Mouse (Mus musculus): ENCODE measurements around the gene Mob2. TPM values are rescaled to one million over a fixed set of nuclear protein-coding genes. Genes with fewer than 3 reads are reported as not detected.

Gene Mob2
- polyA plus RNA-seq, 1 experiment, result 29.5 TPM

- H3K4me3 ChIP-seq (ENCODE audit: insufficient read depth, low read length), result no peak overlapping the region
- H3K27ac ChIP-seq (ENCODE audit: insufficient read depth, low read depth, low read length), result no peak overlapping the region
- TF ChIP-seq CTCF (IDR thresholded peaks at IDR 0.05; ENCODE audit: low read depth, low read length), result no peak
- TF ChIP-seq POLR2A (IDR thresholded peaks at IDR 0.05; ENCODE audit: borderline replicate concordance, low read depth, low read length), result no peak
- H3K4me1 ChIP-seq (ENCODE audit: control insufficient read depth, insufficient read depth, low read length), result peaks cover 13% of the 10 kb centered on the region
Observed at GRCm38 (mm10) chr7:142034198-142034597, 26.7 kb downstream of the Mob2 start.

GRCm38 (mm10) chr7:142030073-142030472 is 30.8 kb downstream of the Mob2 start:
- Histone ChIP-seq H3K4me1 (ENCODE audit: control insufficient read depth, insufficient read depth, low read length) (peaks cover 6% of the 10 kb centered on the region), H3K4me3 (ENCODE audit: insufficient read depth, low read length) (no peak overlapping the region), H3K27ac (ENCODE audit: insufficient read depth, low read depth, low read length) (no peak overlapping the region)
- TF ChIP-seq CTCF (IDR thresholded peaks at IDR 0.05; ENCODE audit: low read depth, low read length) (no peak), POLR2A (IDR thresholded peaks at IDR 0.05; ENCODE audit: borderline replicate concordance, low read depth, low read length) (no peak)

- Histone ChIP-seq H3K4me1 (ENCODE audit: control insufficient read depth, insufficient read depth, low read length) (peaks cover 3% of the 10 kb centered on the region; the same call in 1 of the 2 replicates), H3K27ac (ENCODE audit: insufficient read depth, low read depth, low read length) (no peak overlapping the region), H3K4me3 (ENCODE audit: insufficient read depth, low read length) (no peak overlapping the region)
- no peak for TF ChIP-seq CTCF (IDR thresholded peaks at IDR 0.05; ENCODE audit: low read depth, low read length)
- no peak for TF ChIP-seq POLR2A (IDR thresholded peaks at IDR 0.05; ENCODE audit: borderline replicate concordance, low read depth, low read length)
Observed at GRCm38 (mm10) chr7:142025926-142026325, 34.9 kb downstream of the Mob2 start.

GRCm38 (mm10) chr7:142025196-142025595 is 35.7 kb downstream of the Mob2 start:
- H3K27ac ChIP-seq (ENCODE audit: insufficient read depth, low read depth, low read length), result no peak overlapping the region
- peaks cover 3% of the 10 kb centered on the region; the same call in 1 of the 2 replicates for H3K4me1 ChIP-seq (ENCODE audit: control insufficient read depth, insufficient read depth, low read length)
- no peak overlapping the region for H3K4me3 ChIP-seq (ENCODE audit: insufficient read depth, low read length)
- TF ChIP-seq POLR2A (IDR thresholded peaks at IDR 0.05; ENCODE audit: borderline replicate concordance, low read depth, low read length), result no peak
- TF ChIP-seq CTCF (IDR thresholded peaks at IDR 0.05; ENCODE audit: low read depth, low read length), result no peak

- no peak for TF ChIP-seq CTCF (IDR thresholded peaks at IDR 0.05; ENCODE audit: low read depth, low read length)
- no peak for TF ChIP-seq POLR2A (IDR thresholded peaks at IDR 0.05; ENCODE audit: borderline replicate concordance, low read depth, low read length)
- Histone ChIP-seq H3K4me3 (ENCODE audit: insufficient read depth, low read length) (no peak overlapping the region), H3K4me1 (ENCODE audit: control insufficient read depth, insufficient read depth, low read length) (peaks cover 8% of the 10 kb centered on the region), H3K27ac (ENCODE audit: insufficient read depth, low read depth, low read length) (no peak overlapping the region)
Observed at GRCm38 (mm10) chr7:142020827-142021226, 40.0 kb downstream of the Mob2 start.

- peaks cover 8% of the 10 kb centered on the region for H3K4me1 ChIP-seq (ENCODE audit: control insufficient read depth, insufficient read depth, low read length)
- H3K4me3 ChIP-seq (ENCODE audit: insufficient read depth, low read length), result no peak overlapping the region
- TF ChIP-seq CTCF (IDR thresholded peaks at IDR 0.05; ENCODE audit: low read depth, low read length) (no peak), POLR2A (IDR thresholded peaks at IDR 0.05; ENCODE audit: borderline replicate concordance, low read depth, low read length) (no peak)
- H3K27ac ChIP-seq (ENCODE audit: insufficient read depth, low read depth, low read length), result no peak overlapping the region
Observed at GRCm38 (mm10) chr7:142019699-142020098, 41.2 kb downstream of the Mob2 start.

- TF ChIP-seq CTCF (IDR thresholded peaks at IDR 0.05; ENCODE audit: low read depth, low read length) (peak; percentile 74), POLR2A (IDR thresholded peaks at IDR 0.05; ENCODE audit: borderline replicate concordance, low read depth, low read length) (no peak)
- Histone ChIP-seq H3K4me3 (ENCODE audit: insufficient read depth, low read length) (no peak overlapping the region), H3K27ac (ENCODE audit: insufficient read depth, low read depth, low read length) (no peak overlapping the region), H3K4me1 (ENCODE audit: control insufficient read depth, insufficient read depth, low read length) (peaks cover 5% of the 10 kb centered on the region)
Observed at GRCm38 (mm10) chr7:142016562-142016961, 44.3 kb downstream of the Mob2 start.

GRCm38 (mm10) chr7:142001597-142002340 is 59.1 kb downstream of the Mob2 start:
- Histone ChIP-seq H3K4me1 (ENCODE audit: control insufficient read depth, insufficient read depth, low read length) (no peaks in the 10 kb centered on the region), H3K4me3 (ENCODE audit: insufficient read depth, low read length) (no peak overlapping the region), H3K27ac (ENCODE audit: insufficient read depth, low read depth, low read length) (no peak overlapping the region)
- TF ChIP-seq CTCF (IDR thresholded peaks at IDR 0.05; ENCODE audit: low read depth, low read length) (no peak), POLR2A (IDR thresholded peaks at IDR 0.05; ENCODE audit: borderline replicate concordance, low read depth, low read length) (no peak)

GRCm38 (mm10) chr7:142000661-142001060 is 60.2 kb downstream of the Mob2 start:
- TF ChIP-seq POLR2A (IDR thresholded peaks at IDR 0.05; ENCODE audit: borderline replicate concordance, low read depth, low read length) (no peak), CTCF (IDR thresholded peaks at IDR 0.05; ENCODE audit: low read depth, low read length) (no peak)
- Histone ChIP-seq H3K4me1 (ENCODE audit: control insufficient read depth, insufficient read depth, low read length) (no peaks in the 10 kb centered on the region), H3K4me3 (ENCODE audit: insufficient read depth, low read length) (no peak overlapping the region), H3K27ac (ENCODE audit: insufficient read depth, low read depth, low read length) (no peak overlapping the region)

- Histone ChIP-seq H3K27ac (ENCODE audit: insufficient read depth, low read depth, low read length) (no peak overlapping the region), H3K4me3 (ENCODE audit: insufficient read depth, low read length) (no peak overlapping the region), H3K4me1 (ENCODE audit: control insufficient read depth, insufficient read depth, low read length) (no peaks in the 10 kb centered on the region)
- no peak for TF ChIP-seq CTCF (IDR thresholded peaks at IDR 0.05; ENCODE audit: low read depth, low read length)
- TF ChIP-seq POLR2A (IDR thresholded peaks at IDR 0.05; ENCODE audit: borderline replicate concordance, low read depth, low read length), result no peak
Observed at GRCm38 (mm10) chr7:141994121-141994520, 66.7 kb downstream of the Mob2 start.
